Mouse (Mus musculus) c-Kit-positive CD71-positive TER-119-negative erythroid progenitor cells, embryonic 14.5 days (primary cell): Measurements from ENCODE around the gene Gm14137.
A peak's percentile ranks its signal among the peaks of the same experiment; 100 is the strongest.

Source experiments
- DNase-seq: peaks from one replicate; pipeline ENCODE4 v3.0.0-alpha.2; 2013; ENCODE audit warnings: low read depth

Gene Gm14137

GRCm38 (mm10) chr2:119172862-119173576 is 1.3 kb upstream of the Gm14137 start:
- peak; percentile 58 for DNase-seq

- DNase-seq = no peak
These were observed 557 bp downstream of the Gm14137 start for GRCm38 (mm10) chr2:119174866-119175265.

GRCm38 (mm10) chr2:119175614-119176013 is 1.3 kb downstream of the Gm14137 start:
- DNase-seq = no peak

- DNase-seq = no peak
These were observed 2.5 kb downstream of the Gm14137 start for GRCm38 (mm10) chr2:119176761-119177160.

- DNase-seq = no peak
These were observed 3.2 kb downstream of the Gm14137 start for GRCm38 (mm10) chr2:119177384-119177939.

- DNase-seq = no peak
These were observed 8.6 kb downstream of the Gm14137 start for GRCm38 (mm10) chr2:119182914-119183313.

- DNase-seq = peak; percentile 79
These were observed 14.9 kb downstream of the Gm14137 start for GRCm38 (mm10) chr2:119189029-119189710.

GRCm38 (mm10) chr2:119190969-119191368 is 16.7 kb downstream of the Gm14137 start:
- no peak for DNase-seq

- no peak for DNase-seq
These were observed 19.8 kb downstream of the Gm14137 start for GRCm38 (mm10) chr2:119194140-119194539.

GRCm38 (mm10) chr2:119196316-119197108 is 22.2 kb downstream of the Gm14137 start:
- no peak for DNase-seq

- no peak for DNase-seq
These were observed 23.2 kb downstream of the Gm14137 start for GRCm38 (mm10) chr2:119197493-119197892.

GRCm38 (mm10) chr2:119198049-119198448 is 23.7 kb downstream of the Gm14137 start:
- no peak for DNase-seq

- no peak for DNase-seq
These were observed 24.6 kb downstream of the Gm14137 start for GRCm38 (mm10) chr2:119198934-119199333.

GRCm38 (mm10) chr2:119202914-119203453 is 28.7 kb downstream of the Gm14137 start:
- no peak for DNase-seq

GRCm38 (mm10) chr2:119203871-119204460 is 29.7 kb downstream of the Gm14137 start:
- DNase-seq = no peak

GRCm38 (mm10) chr2:119207961-119208343 is 33.6 kb downstream of the Gm14137 start:
- no peak for DNase-seq

GRCm38 (mm10) chr2:119208344-119209175 is 34.3 kb downstream of the Gm14137 start, which contains the start of the genes Zfyve19 and Dnajc17:
Zfyve19 (plus strand) TSS chr2:119208617.
Dnajc17 (minus strand) TSS chr2:119208795.
- DNase-seq = peak; percentile 94

GRCm38 (mm10) chr2:119209176-119209507 is 34.8 kb downstream of the Gm14137 start:
- DNase-seq = no peak
